ENCODE assay signal across 18 mouse cellular contexts in the genomic region with DNA sequence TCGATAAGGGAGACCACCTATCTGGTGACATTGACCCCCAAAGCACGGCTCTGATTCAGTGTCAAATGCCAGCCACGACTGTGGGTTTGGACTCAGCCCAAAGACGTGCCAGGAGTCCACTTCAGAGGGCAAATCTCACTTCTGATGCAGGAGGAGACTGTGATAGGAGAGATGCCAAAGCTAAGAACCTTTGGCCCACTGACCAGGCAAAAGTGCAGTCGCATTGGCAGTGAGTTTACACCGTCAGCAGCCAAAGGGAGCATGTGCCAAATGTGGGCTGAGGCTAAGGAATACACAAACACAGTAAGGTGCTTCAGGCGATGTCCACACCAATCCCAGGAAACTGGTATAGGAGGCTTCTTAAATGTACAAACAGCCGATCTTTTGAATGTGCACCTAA.
DNase-seq lines count a peak whose midpoint lies in the region; ATAC-seq and TF ChIP-seq lines count a peak whose summit lies in the region.
"Had no signal": no experiment of that assay in that cellular context is flagged by ENCODE, and none has a peak within 500 bp of the region (broad histone marks: within the 10 kb centered on the region; RNA-seq: fewer than 3 reads in every experiment).

No protein-coding gene starts in this region.

- no peaks in the 10 kb centered on the region for H3K9me3 ChIP-seq in kidney, embryonic 15.5 days (replicated peaks)
- no peaks in the 10 kb centered on the region for H3K9me3 ChIP-seq in intestine, embryonic 15.5 days
- H3K9me3 ChIP-seq: limb, embryonic 12.5 days; liver, embryonic 15.5 days; midbrain, embryonic 13.5 days had no signal

- no peak overlapping the region for H3K9ac ChIP-seq in kidney, embryonic 15.5 days
- no peak overlapping the region for H3K9ac ChIP-seq in intestine, embryonic 15.5 days
- H3K9ac ChIP-seq: limb, embryonic 12.5 days; liver, embryonic 15.5 days; midbrain, embryonic 13.5 days had no signal

- H3K27me3 ChIP-seq in kidney, adult 2 months (replicated peaks; ENCODE audit: control insufficient read depth, insufficient read depth, low read length) = no peaks in the 10 kb centered on the region
- H3K27me3 ChIP-seq in kidney, embryonic 15.5 days = peaks cover 23% of the 10 kb centered on the region; the same call in 1 of the 2 replicates
- H3K27me3 ChIP-seq in intestine, embryonic 15.5 days (replicated peaks) = no peaks in the 10 kb centered on the region
- H3K27me3 ChIP-seq: limb, embryonic 12.5 days; liver, embryonic 15.5 days had no signal

- ATAC-seq in cerebellum, adult (ENCODE audit: insufficient number of reproducible peaks, low FRiP score, low TSS enrichment) = no peak
- ATAC-seq in kidney, embryonic 15.5 days (replicated peaks; ENCODE audit: low FRiP score) = no peak
- ATAC-seq in intestine, embryonic 15.5 days = no peak
- ATAC-seq: forebrain, embryonic 16.5 days; hindbrain, postnatal 0 days; midbrain, embryonic 13.5 days; Patski had no signal

- no peak overlapping the region for H3K4me3 ChIP-seq in kidney, adult 2 months (ENCODE audit: insufficient read depth, low read depth, low read length)
- no peak overlapping the region for H3K4me3 ChIP-seq in kidney, embryonic 15.5 days (replicated peaks)
- H3K4me3 ChIP-seq in intestine, embryonic 15.5 days (replicated peaks) = no peak overlapping the region
- H3K4me3 ChIP-seq: limb, embryonic 12.5 days; liver, embryonic 15.5 days; midbrain, embryonic 13.5 days; myocyte had no signal

- no peak overlapping the region for H3K27ac ChIP-seq in kidney, adult 2 months (ENCODE audit: insufficient read depth, low read depth, low read length)
- H3K27ac ChIP-seq in kidney, embryonic 15.5 days = no peak overlapping the region
- no peak overlapping the region for H3K27ac ChIP-seq in intestine, embryonic 15.5 days
- H3K27ac ChIP-seq: hindbrain, postnatal 0 days; limb, embryonic 12.5 days; liver, embryonic 15.5 days; macrophage; midbrain, embryonic 13.5 days had no signal

- peak; percentile 75 to 84 for DNase-seq in cerebellum, postnatal 14 days
- DNase-seq in kidney, adult 2 months = peak; percentile 82
- DNase-seq in heart, postnatal 10 days = peak; percentile 76 to 78
- DNase-seq in kidney, postnatal 36 days = peak; percentile 72 to 81
- DNase-seq: B cell, adult 2 months; gastrocnemius, postnatal 10 days; thymus, postnatal 25 days had no signal

- H3K36me3 ChIP-seq in kidney, adult 2 months (ENCODE audit: control insufficient read depth, insufficient read depth, low read length) = no peaks in the 10 kb centered on the region
- no peaks in the 10 kb centered on the region for H3K36me3 ChIP-seq in kidney, embryonic 15.5 days
- no peaks in the 10 kb centered on the region for H3K36me3 ChIP-seq in intestine, embryonic 15.5 days
- H3K36me3 ChIP-seq: limb, embryonic 12.5 days; liver, embryonic 15.5 days; midbrain, embryonic 13.5 days had no signal

- TF ChIP-seq CTCF in kidney, adult 2 months (conservative IDR thresholded peaks at IDR 0.05; ENCODE audit: insufficient read depth, insufficient read length, low read depth, low read length) = no peak

- TF ChIP-seq POLR2A in kidney, adult 2 months (IDR thresholded peaks at IDR 0.05; ENCODE audit: low read depth, low read length) = no peak

- no peaks in the 10 kb centered on the region for H3K4me1 ChIP-seq in kidney, adult 2 months (ENCODE audit: control insufficient read depth, insufficient read depth, low read length)
- H3K4me1 ChIP-seq in kidney, embryonic 15.5 days = peaks cover 11% of the 10 kb centered on the region
- H3K4me1 ChIP-seq in intestine, embryonic 15.5 days (replicated peaks) = no peaks in the 10 kb centered on the region
- H3K4me1 ChIP-seq: liver, embryonic 15.5 days had no signal

- 58% methylated on average over 8 of the region's 8 CpGs for WGBS in kidney, adult 2 months
- WGBS in kidney, embryonic 15.5 days = 86% methylated on average over 8 of the region's 8 CpGs
- 94% methylated on average over 8 of the region's 8 CpGs for WGBS in intestine, embryonic 15.5 days

- H3K4me2 ChIP-seq in kidney, embryonic 15.5 days = no peak overlapping the region
- H3K4me2 ChIP-seq in intestine, embryonic 15.5 days (replicated peaks) = no peak overlapping the region
- H3K4me2 ChIP-seq: limb, embryonic 12.5 days; liver, embryonic 15.5 days; midbrain, embryonic 13.5 days had no signal

- intact Hi-C loops in heart, postnatal 10 days (cut with DNase I) = no loop called here
